Mouse (Mus musculus) kidney, embryonic 15.5 days (tissue): Measurements from ENCODE around the gene Lrriq4. TPM values are rescaled to one million over a fixed set of nuclear protein-coding genes. Genes with fewer than 3 reads are reported as not detected.

Source experiments
- ATAC-seq: fragments of 200-750 bp; cut with Nextera tagmentation; replicated peaks from 2 replicates; pipeline ENCODE4 v1.8.0; 2017; ENCODE audit warnings: moderate TSS enrichment; ENCODE audit not compliant: low FRiP score
- H3K27ac ChIP-seq: fragments of 300-500 bp; sonication (generic); 2 replicates; pipeline ENCODE4 v1.5.1; 2015; ENCODE audit warnings: mild to moderate bottlenecking, inconsistent platforms
- H3K27me3 ChIP-seq: fragments of 300-500 bp; sonication (generic); 2 replicates; pipeline ENCODE4 v1.6.1; 2015; ENCODE audit warnings: inconsistent platforms
- H3K36me3 ChIP-seq: fragments of 300-500 bp; sonication (generic); 2 replicates; pipeline ENCODE4 v1.6.1; 2015; ENCODE audit warnings: inconsistent platforms
- H3K4me1 ChIP-seq: fragments of 300-500 bp; sonication (generic); 2 replicates; pipeline ENCODE4 v1.6.1; 2015; ENCODE audit warnings: inconsistent platforms
- H3K4me2 ChIP-seq: fragments of 300-500 bp; sonication (generic); 2 replicates; pipeline ENCODE4 v1.6.1; 2015; ENCODE audit warnings: moderate library complexity, mild to moderate bottlenecking, inconsistent platforms
- H3K4me3 ChIP-seq: fragments of 300-500 bp; sonication (generic); replicated peaks from 2 replicates; pipeline ENCODE4 v1.5.1; 2015; ENCODE audit warnings: mild to moderate bottlenecking, inconsistent platforms
- H3K9ac ChIP-seq: fragments of 300-500 bp; sonication (generic); 2 replicates; pipeline ENCODE4 v1.6.1; 2015; ENCODE audit warnings: mild to moderate bottlenecking, inconsistent platforms
- H3K9me3 ChIP-seq: fragments of 300-500 bp; sonication (generic); replicated peaks from 2 replicates; pipeline ENCODE4 v1.6.1; 2016; ENCODE audit warnings: inconsistent platforms
- WGBS: fragments of 180-500 bp; shearing (Covaris S2); methylation state at CpG from one replicate; pipeline ENCODE4 v1.1.7; 2015; ENCODE audit warnings: mixed read lengths; 5-methylcytosine and 5-hydroxymethylcytosine counted together
- polyA plus RNA-seq: library from polyadenylated mRNA; unstranded; fragments of >200 nt; fragmentation: Nextera tagmentation; extraction: Ambion mirVana; gene quantifications from 2 replicates; pipeline ENCODE4 v1.2.1, GENCODE M21; 2015

Lrriq4 gene
- polyA plus RNA-seq, 1 experiment from 2014 or later = not detected

- no peak overlapping the region for H3K9ac ChIP-seq
- no peak overlapping the region for H3K4me3 ChIP-seq
- H3K4me2 ChIP-seq = no peak overlapping the region
- no peak for ATAC-seq
- WGBS = 85% methylated on average over 4 of the region's 4 CpGs
- no peak overlapping the region for H3K27ac ChIP-seq
- H3K27me3 ChIP-seq = no peaks in the 10 kb centered on the region
- H3K9me3 ChIP-seq = no peaks in the 10 kb centered on the region
- peaks cover 4% of the 10 kb centered on the region for H3K4me1 ChIP-seq
- H3K36me3 ChIP-seq = peaks cover 81% of the 10 kb centered on the region
Measured at GRCm38 (mm10) chr3:30610930-30611329, 33.4 kb upstream of the Lrriq4 start.

- no peaks in the 10 kb centered on the region for H3K27me3 ChIP-seq
- H3K4me1 ChIP-seq = no peaks in the 10 kb centered on the region
- H3K9me3 ChIP-seq = no peaks in the 10 kb centered on the region
- peaks cover 52% of the 10 kb centered on the region for H3K36me3 ChIP-seq
- no peak for ATAC-seq
- no peak overlapping the region for H3K9ac ChIP-seq
- no peak overlapping the region for H3K4me2 ChIP-seq
- no peak overlapping the region for H3K27ac ChIP-seq
- WGBS = 67% methylated on average over 8 of the region's 8 CpGs
- H3K4me3 ChIP-seq = no peak overlapping the region
Measured at GRCm38 (mm10) chr3:30620132-30620531, 24.2 kb upstream of the Lrriq4 start.

- Histone ChIP-seq H3K27ac (no peak overlapping the region), H3K36me3 (no peaks in the 10 kb centered on the region), H3K27me3 (no peaks in the 10 kb centered on the region), H3K4me3 (no peak overlapping the region), H3K4me2 (no peak overlapping the region), H3K9me3 (no peaks in the 10 kb centered on the region), H3K4me1 (no peaks in the 10 kb centered on the region), H3K9ac (no peak overlapping the region)
- 59% methylated on average over 3 of the region's 3 CpGs for WGBS
- no peak for ATAC-seq
Measured at GRCm38 (mm10) chr3:30633681-30634080, 10.6 kb upstream of the Lrriq4 start.

GRCm38 (mm10) chr3:30635629-30636028, 8.7 kb upstream of the Lrriq4 start:
- Histone ChIP-seq H3K4me1 (no peaks in the 10 kb centered on the region), H3K4me2 (no peak overlapping the region), H3K27me3 (no peaks in the 10 kb centered on the region), H3K36me3 (no peaks in the 10 kb centered on the region), H3K4me3 (no peak overlapping the region), H3K9me3 (no peaks in the 10 kb centered on the region), H3K9ac (no peak overlapping the region), H3K27ac (no peak overlapping the region)
- no peak for ATAC-seq
- WGBS = 82% methylated on average over 4 of the region's 4 CpGs

- no peaks in the 10 kb centered on the region for H3K36me3 ChIP-seq
- WGBS = 54% methylated on average over 8 of the region's 8 CpGs
- H3K4me2 ChIP-seq = peak overlapping the region; percentile 78; the same call in 1 of the 2 replicates
Measured at GRCm38 (mm10) chr3:30646761-30647160, 2.5 kb downstream of the Lrriq4 start.

GRCm38 (mm10) chr3:30647440-30648090, 3.3 kb downstream of the Lrriq4 start, which contains the start of gene Lrrc34:
Gene Lrrc34 (minus strand): TSS chr3:30647869.
- H3K4me3 ChIP-seq = peak within 1 kb of the TSS; percentile 42
- peaks cover 15% of the 10 kb centered on the region for H3K4me1 ChIP-seq
- H3K9ac ChIP-seq = peak within 1 kb of the TSS; percentile 50; the same call in 1 of the 2 replicates
- ATAC-seq = peak; percentile 95
- H3K27me3 ChIP-seq = peaks cover 28% of the 10 kb centered on the region
- WGBS = 1% methylated on average over 25 of the region's 25 CpGs
- H3K36me3 ChIP-seq = no peaks in the 10 kb centered on the region
- H3K4me2 ChIP-seq = peak within 1 kb of the TSS; percentile 78
- H3K27ac ChIP-seq = no peak within 1 kb of the TSS
- H3K9me3 ChIP-seq = no peaks in the 10 kb centered on the region

More at GRCm38 (mm10) chr3:30646761-30647160, 2.5 kb downstream of the Lrriq4 start:
- Histone ChIP-seq H3K4me3 (no peak overlapping the region), H3K27ac (no peak overlapping the region), H3K9me3 (no peaks in the 10 kb centered on the region), H3K4me1 (peaks cover 15% of the 10 kb centered on the region), H3K9ac (no peak overlapping the region), H3K27me3 (peaks cover 24% of the 10 kb centered on the region)
- ATAC-seq = no peak

GRCm38 (mm10) chr3:30648466-30648865, 4.2 kb downstream of the Lrriq4 start:
- Histone ChIP-seq H3K4me2 (no peak overlapping the region), H3K9ac (no peak overlapping the region), H3K4me1 (peaks cover 15% of the 10 kb centered on the region), H3K4me3 (no peak overlapping the region), H3K9me3 (no peaks in the 10 kb centered on the region), H3K27me3 (peaks cover 28% of the 10 kb centered on the region), H3K27ac (no peak overlapping the region), H3K36me3 (no peaks in the 10 kb centered on the region)
- ATAC-seq = no peak
- 93% methylated on average over 2 of the region's 2 CpGs for WGBS

GRCm38 (mm10) chr3:30650062-30650841, 5.9 kb downstream of the Lrriq4 start:
- under 1% methylated on average over 41 of the region's 41 CpGs for WGBS

GRCm38 (mm10) chr3:30655937-30656336, 11.6 kb downstream of the Lrriq4 start:
- Histone ChIP-seq H3K9ac (no peak overlapping the region), H3K27me3 (peaks cover 6% of the 10 kb centered on the region), H3K4me2 (no peak overlapping the region), H3K4me1 (peaks cover under 1% of the 10 kb centered on the region; the same call in 1 of the 2 replicates), H3K36me3 (no peaks in the 10 kb centered on the region), H3K27ac (no peak overlapping the region), H3K9me3 (no peaks in the 10 kb centered on the region), H3K4me3 (no peak overlapping the region)
- ATAC-seq = no peak
- WGBS = 81% methylated on average over 5 of the region's 5 CpGs

More at GRCm38 (mm10) chr3:30650062-30650841, 5.9 kb downstream of the Lrriq4 start:
- Histone ChIP-seq H3K4me2 (peak overlapping the region; percentile 66), H3K4me3 (peak overlapping the region; percentile 47), H3K27ac (no peak overlapping the region), H3K27me3 (peaks cover 28% of the 10 kb centered on the region), H3K36me3 (no peaks in the 10 kb centered on the region), H3K9ac (peak overlapping the region; percentile 22; the same call in 1 of the 2 replicates), H3K4me1 (peaks cover 15% of the 10 kb centered on the region), H3K9me3 (no peaks in the 10 kb centered on the region)
- peak; percentile 69 for ATAC-seq

GRCm38 (mm10) chr3:30658486-30658885, 14.2 kb downstream of the Lrriq4 start:
- Histone ChIP-seq H3K27ac (no peak overlapping the region), H3K9ac (no peak overlapping the region), H3K4me1 (no peaks in the 10 kb centered on the region), H3K36me3 (no peaks in the 10 kb centered on the region), H3K4me2 (no peak overlapping the region), H3K4me3 (no peak overlapping the region), H3K27me3 (no peaks in the 10 kb centered on the region), H3K9me3 (no peaks in the 10 kb centered on the region)
- 74% methylated on average over 9 of the region's 9 CpGs for WGBS
- ATAC-seq = no peak

GRCm38 (mm10) chr3:30683190-30683589, 38.9 kb downstream of the Lrriq4 start:
- Histone ChIP-seq H3K4me3 (no peak overlapping the region), H3K27ac (no peak overlapping the region), H3K9me3 (no peaks in the 10 kb centered on the region), H3K36me3 (no peaks in the 10 kb centered on the region), H3K9ac (no peak overlapping the region), H3K4me1 (no peaks in the 10 kb centered on the region), H3K27me3 (no peaks in the 10 kb centered on the region), H3K4me2 (no peak overlapping the region)
- WGBS = 80% methylated on average over 6 of the region's 6 CpGs
- no peak for ATAC-seq

- Histone ChIP-seq H3K9ac (no peak overlapping the region), H3K27ac (no peak overlapping the region), H3K9me3 (no peaks in the 10 kb centered on the region), H3K4me2 (no peak overlapping the region), H3K27me3 (no peaks in the 10 kb centered on the region), H3K4me3 (no peak overlapping the region), H3K36me3 (no peaks in the 10 kb centered on the region), H3K4me1 (no peaks in the 10 kb centered on the region)
- WGBS = 74% methylated on average over 3 of the region's 3 CpGs
- no peak for ATAC-seq
Measured at GRCm38 (mm10) chr3:30687216-30687615, 42.9 kb downstream of the Lrriq4 start.
